Mouse (Mus musculus) lung, adult 18-20 months (tissue): Measurements from ENCODE around the gene Proca1.

Experiments used
- DNase-seq, 2 experiments: peaks; one replicate each; pipeline ENCODE4 v3.0.0; 2022; ENCODE audit warnings: mixed read lengths in 2 of 2

Proca1 gene

GRCm38 (mm10) chr11:78166640-78167039 is 26.6 kb upstream of the Proca1 start:
- no peak for DNase-seq

GRCm38 (mm10) chr11:78167257-78167959 is 25.8 kb upstream of the Proca1 start:
- DNase-seq: no peak

DNA sequence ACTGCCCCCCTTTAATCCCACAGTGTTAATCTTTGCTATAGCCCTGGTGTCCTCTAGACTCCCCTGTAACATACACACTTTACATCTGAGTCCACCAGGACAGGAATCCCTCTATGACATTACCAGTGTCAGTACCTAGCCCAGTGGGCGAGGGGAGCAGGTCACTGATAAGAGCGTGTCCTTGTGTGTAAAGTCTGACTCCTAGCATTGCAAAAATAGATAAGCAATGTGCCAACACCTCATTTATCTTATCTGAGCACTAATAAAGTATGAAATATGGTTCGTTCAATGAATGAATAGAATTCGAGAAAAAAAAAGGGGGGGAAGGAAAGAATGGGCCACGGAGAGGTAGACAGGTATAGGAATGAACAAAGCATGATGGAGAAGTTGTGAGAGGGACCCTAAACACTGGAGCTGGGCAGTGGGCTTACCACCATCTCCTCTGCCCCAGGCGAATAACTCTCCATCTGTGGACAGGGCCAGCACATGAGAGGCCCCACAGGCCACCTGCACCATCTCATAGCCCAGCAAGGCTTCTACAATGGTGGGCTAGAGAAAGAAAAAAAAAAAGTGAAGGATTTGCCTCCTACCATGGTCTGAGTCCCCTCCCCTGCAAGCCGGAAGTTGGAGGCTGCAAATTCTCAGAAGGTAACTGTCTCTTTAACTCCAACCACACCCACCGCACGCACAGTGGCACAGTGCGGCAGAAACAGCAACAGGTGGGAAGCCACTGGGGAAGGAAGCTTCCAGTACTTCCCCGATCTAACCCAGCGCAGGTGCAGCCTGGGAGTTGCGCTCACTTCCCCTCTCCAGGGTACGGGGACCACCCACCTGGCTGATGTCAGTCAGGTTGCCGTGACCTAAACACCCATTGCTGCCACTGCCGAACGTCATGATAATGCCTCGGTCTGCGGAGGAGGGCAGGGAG is 24.4 kb upstream of the Proca1 start:
- DNase-seq: peak; percentile 38 to 40

DNA sequence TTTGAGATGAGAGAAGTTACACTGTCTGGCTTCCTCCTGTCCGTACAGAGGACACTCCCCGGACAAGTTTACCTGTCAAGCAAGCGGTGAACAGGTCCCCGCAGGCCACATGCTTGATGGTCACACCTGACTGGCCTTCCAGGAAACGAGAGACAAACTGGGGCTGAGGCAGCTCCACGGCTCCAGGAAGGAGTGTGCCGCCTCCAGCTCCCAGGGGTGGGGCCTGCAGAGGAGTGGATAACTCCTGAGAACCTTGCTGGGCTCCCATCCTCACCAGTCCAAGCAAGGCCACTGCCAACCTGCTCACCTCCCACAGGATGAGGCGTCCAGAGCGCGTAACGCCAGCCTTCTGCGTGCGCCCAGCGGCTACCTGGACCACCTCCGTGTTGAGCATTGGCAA is 22.9 kb upstream of the Proca1 start:
- DNase-seq: no peak

- no peak for DNase-seq
These were observed 21.9 kb upstream of the Proca1 start for GRCm38 (mm10) chr11:78171328-78171727.

DNA sequence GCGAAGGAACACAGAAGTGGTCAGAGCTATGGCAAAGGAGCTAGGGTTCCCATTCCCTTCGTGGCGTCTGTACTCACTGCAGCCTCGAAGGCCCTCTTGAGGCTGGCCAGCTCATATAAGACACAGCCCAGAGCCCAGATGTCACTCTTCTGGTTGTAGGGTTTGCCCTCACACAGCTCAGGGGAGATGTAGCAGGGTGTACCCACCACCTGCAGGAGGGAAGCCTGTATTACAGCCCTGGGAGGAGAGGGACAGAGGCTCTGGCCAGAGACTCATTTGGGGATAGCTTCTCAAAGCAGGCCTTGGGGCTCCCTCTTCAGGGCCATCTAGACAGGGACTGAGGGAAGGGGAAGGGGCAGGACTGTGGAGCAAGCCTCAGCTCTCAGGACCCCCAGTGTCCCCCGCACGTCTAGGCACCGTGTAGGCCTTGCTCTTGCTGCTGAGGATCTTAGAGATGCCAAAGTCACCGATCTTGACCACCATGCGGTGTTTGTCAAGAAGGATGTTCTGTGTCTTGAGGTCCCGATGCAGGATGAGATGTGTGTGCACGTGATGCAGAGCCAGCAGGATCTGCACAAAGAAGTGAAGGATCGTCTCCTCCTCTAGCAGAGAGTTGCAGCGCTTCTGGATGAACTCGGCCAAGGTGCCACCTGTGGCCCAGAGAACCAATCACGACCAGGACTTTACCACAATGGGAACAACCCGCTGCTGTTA is 21.0 kb upstream of the Proca1 start:
- DNase-seq: no peak

GRCm38 (mm10) chr11:78172748-78173383 is 20.3 kb upstream of the Proca1 start:
- DNase-seq: peak; percentile 71 to 75

DNA sequence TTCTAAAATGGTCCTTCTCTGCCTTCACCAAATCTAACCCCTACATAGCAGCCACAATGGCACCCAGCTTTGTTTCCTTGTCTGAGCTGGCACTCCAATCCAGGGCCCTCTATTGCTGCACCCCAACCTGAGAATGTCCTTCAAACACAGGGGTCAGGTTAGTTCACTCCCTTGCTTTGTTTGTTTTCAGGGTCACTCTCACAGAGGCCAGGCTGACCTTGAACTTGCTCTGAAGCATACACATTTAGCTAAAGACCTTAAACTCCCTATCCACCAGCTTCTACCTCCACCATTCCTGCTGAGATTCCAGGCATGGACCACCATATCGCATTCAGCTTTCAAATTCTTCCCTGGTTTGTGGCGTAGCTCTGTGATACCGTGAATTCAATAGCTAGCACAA is 18.7 kb upstream of the Proca1 start:
- no peak for DNase-seq

DNA sequence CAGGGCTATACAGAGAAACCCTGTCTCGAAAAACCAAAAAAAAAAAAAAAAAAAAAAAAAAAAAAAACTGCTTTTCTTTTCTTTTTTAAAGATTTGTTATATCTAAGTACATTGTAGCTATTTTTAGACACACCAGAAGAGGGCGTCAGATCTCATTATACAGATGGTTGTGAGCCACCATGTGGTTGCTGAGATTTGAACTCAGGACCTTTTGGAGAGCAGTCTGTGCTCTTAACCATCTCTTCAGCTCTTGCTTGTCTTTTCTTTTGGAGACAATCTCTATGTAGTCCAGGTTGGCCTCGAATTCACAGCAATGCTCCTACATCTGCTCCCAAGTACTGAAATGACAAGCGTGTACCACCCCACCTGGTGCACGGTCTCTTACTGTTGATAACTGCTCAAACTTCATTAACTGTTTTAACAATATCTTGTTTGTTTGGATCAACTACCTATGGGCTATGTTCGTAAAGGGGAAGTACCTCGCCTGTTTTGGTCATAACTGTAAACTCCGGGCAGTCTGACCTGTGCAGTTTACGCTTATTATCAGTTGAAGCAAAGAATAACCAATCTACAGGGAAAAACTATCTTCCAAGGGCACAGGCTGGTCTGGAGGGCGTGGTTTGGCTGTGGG is 17.3 kb upstream of the Proca1 start:
- DNase-seq: no peak

DNA sequence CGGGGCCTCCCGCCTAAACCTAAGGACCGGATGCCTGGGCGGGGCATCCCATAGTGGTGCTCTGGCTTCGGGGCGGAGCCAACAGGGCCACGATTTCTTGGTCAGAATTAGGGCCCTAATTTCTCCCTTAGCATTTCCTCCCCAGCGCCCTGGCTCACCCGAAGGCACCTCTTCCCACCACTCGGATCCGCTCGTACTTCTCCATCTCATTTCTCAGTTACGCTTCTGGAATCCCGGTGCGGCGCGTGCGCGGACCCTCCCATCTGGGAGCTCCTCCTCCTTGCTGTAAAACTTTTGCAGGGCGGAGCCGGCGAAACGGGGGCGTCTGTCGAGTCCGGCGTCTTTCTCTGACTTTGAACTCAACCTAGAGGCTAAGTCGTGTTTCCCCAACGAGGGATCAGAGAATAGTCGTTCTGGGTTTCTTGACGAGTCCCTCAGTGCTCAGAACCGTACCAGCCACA is 16.8 kb upstream of the Proca1 start, which contains the start of the genes Nek8 and Tlcd1:
Nek8 (minus strand) TSS at position 274 of the 461 bp plus-strand sequence.
Tlcd1 (plus strand) TSS at position 310 of the 461 bp plus-strand sequence.
- DNase-seq: peak; percentile 93 to 95

GRCm38 (mm10) chr11:78176905-78177331 is 16.3 kb upstream of the Proca1 start:
- peak; percentile 31 to 38 for DNase-seq

GRCm38 (mm10) chr11:78177437-78177836 is 15.8 kb upstream of the Proca1 start:
- peak; percentile 73 to 85 for DNase-seq

GRCm38 (mm10) chr11:78177903-78178858 is 15.0 kb upstream of the Proca1 start:
- DNase-seq: peak; percentile 97

DNA sequence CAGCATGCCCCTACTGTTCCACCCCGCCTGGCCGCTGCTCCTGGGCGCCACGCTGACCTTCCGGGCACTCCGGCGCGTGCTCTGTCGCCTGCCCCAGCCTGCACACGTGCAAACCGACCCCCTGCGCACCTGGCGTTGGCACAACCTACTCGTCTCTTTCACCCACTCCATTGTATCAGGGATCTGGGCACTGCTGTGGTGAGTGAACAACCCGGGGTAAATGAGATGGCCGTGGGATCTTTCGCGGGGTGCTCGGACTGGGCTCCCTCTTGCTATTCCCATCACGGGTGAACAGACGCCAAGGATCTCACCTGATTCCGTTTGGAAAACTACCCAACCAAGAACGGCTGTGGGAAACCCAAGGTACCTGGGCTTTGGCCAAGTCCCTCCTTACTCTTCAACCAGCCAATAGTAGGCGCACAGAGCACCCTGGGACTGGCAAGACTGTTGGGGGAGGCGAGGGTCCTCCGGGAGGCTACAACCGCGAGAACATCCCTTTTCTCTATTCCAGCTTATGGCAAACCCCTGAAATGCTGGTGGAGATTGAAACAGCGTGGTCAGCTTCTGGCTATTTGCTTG is 14.2 kb upstream of the Proca1 start:
- peak; percentile 68 to 76 for DNase-seq

DNA sequence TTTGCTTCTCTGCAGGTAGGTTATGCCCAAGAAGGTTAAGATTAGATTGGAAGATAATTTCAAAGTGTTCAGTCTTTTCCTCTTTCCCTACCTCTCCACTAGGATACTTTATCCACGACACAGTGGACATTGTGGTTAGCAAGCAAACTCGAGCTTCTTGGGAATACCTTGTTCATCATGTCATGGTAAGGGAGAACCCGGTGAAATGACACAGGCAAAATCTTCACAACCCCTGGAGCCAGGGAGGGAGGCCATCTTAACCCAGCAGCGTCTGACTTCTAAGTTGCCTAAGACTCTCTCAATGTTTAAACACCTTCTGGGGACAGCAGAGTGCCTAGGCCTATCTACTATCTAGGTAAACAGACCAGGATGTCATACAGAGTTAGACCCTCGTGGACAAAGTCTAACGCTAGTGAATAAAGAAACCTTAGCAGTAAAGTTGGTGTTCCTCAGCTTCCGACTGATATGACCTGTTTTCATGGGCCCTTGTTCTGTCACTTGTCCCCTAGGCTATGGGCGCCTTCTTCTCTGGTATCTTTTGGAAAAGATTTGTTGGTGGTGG is 13.7 kb upstream of the Proca1 start:
- no peak for DNase-seq

- DNase-seq: no peak
These were observed 13.0 kb upstream of the Proca1 start for GRCm38 (mm10) chr11:78180081-78180761.

- no peak for DNase-seq
These were observed 11.3 kb upstream of the Proca1 start for GRCm38 (mm10) chr11:78181830-78182357.

DNA sequence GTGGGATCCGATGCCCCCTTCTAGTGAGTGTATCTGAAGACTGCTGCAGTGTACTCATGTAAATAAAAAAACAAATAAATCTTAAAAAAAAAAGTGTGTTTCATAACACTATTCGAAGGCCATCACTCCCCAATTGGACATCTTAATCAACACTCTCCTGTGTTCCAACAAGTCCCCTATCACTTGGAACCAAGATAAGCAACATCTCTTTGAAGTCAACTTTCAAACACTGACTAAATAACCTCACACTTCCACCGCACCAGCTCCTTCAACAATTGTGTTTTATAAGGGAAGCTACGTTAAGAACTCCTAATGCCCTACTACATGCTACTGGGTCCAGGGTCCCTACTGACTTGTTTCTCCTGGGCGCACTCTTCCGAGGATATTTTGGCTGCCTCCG is 10.7 kb upstream of the Proca1 start:
- DNase-seq: no peak
